Mouse (Mus musculus) MEL (cell line): ENCODE results near the gene Alg12. TPM values are rescaled to one million over a fixed set of nuclear protein-coding genes. Genes with fewer than 3 reads are reported as not detected.

Source experiments
- DNase-seq: peaks from one replicate; pipeline ENCODE4 v3.0.0; 2011; ENCODE audit warnings: low read depth, low spot score
- H3K27ac ChIP-seq: 2 replicates; pipeline ENCODE4 v1.5.1; 2012; ENCODE audit warnings: low read depth, mild to moderate bottlenecking, control low read depth, low read length, moderate library complexity; ENCODE audit not compliant: control insufficient read depth
- H3K27me3 ChIP-seq, 2 experiments: fragments of 150-350 bp in 1 of 2; sonication (generic) in 1 of 2; 2 replicates each; pipeline ENCODE4 v1.6.1; 2012; ENCODE audit warnings: low read length in 2 of 2, mild to moderate bottlenecking in 2 of 2, improper control_type of control experiment in 1 of 2, moderate library complexity in 1 of 2; ENCODE audit not compliant: insufficient read depth in 2 of 2, control insufficient read depth in 1 of 2
- H3K36me3 ChIP-seq, 2 experiments: 2 replicates each; pipeline ENCODE4 v1.6.1; 2012 to 2014; ENCODE audit warnings: low read length in 2 of 2, improper control_type of control experiment in 1 of 2, inconsistent platforms in 1 of 2, mild to moderate bottlenecking in 1 of 2; ENCODE audit not compliant: insufficient read depth in 2 of 2, control insufficient read depth in 1 of 2
- H3K4me1 ChIP-seq, 2 experiments: fragments of 150-350 bp in 1 of 2; sonication (generic) in 1 of 2; 2 replicates each; pipeline ENCODE4 v1.6.1; 2012; ENCODE audit warnings: low read length in 2 of 2, improper control_type of control experiment in 1 of 2, mild to moderate bottlenecking in 1 of 2; ENCODE audit not compliant: insufficient read depth in 2 of 2, control insufficient read depth in 1 of 2
- H3K4me3 ChIP-seq, 2 experiments: fragments of 150-350 bp in 1 of 2; sonication (generic) in 1 of 2; 2 replicates each; pipeline ENCODE4 v1.5.1; 2012; ENCODE audit warnings: low read depth in 2 of 2, low read length in 2 of 2, mild to moderate bottlenecking in 2 of 2, moderate library complexity in 2 of 2, control low read depth in 1 of 2, improper control_type of control experiment in 1 of 2; ENCODE audit not compliant: control insufficient read depth in 1 of 2, insufficient read depth in 1 of 2
- H3K79me2 ChIP-seq: 2 replicates; pipeline ENCODE4 v1.6.1; 2012; ENCODE audit warnings: mild to moderate bottlenecking, low read length, moderate library complexity; ENCODE audit not compliant: control insufficient read depth, poor library complexity, insufficient read depth
- H3K9ac ChIP-seq: 2 replicates; pipeline ENCODE4 v1.6.1; 2012; ENCODE audit warnings: low read depth, mild to moderate bottlenecking, control low read depth, low read length, moderate library complexity; ENCODE audit not compliant: control insufficient read depth, poor library complexity, severe bottlenecking
- H3K9me3 ChIP-seq: fragments of 150-350 bp; sonication (generic); replicated peaks from 2 replicates; pipeline ENCODE4 v1.6.1; 2012; ENCODE audit warnings: mild to moderate bottlenecking, low read length, improper control_type of control experiment, moderate library complexity; ENCODE audit not compliant: insufficient read depth
- CTCF ChIP-seq, 3 experiments: IDR thresholded peaks in 2 of 3; conservative IDR thresholded peaks in 1 of 3; 2 replicates each; pipeline ENCODE4 v1.5.1; 2011 to 2012; ENCODE audit warnings: low read length in 3 of 3, low read depth in 2 of 3, mild to moderate bottlenecking in 2 of 3, improper control_type of control experiment in 1 of 3, inconsistent platforms in 1 of 3, mixed read lengths in 1 of 3, moderate library complexity in 1 of 3; ENCODE audit not compliant: control insufficient read depth in 1 of 3, insufficient read depth in 1 of 3, poor library complexity in 1 of 3, severe bottlenecking in 1 of 3
- ETS1 ChIP-seq: IDR thresholded peaks from 2 replicates; pipeline ENCODE4 v1.6.1; 2012; ENCODE audit warnings: low read depth, mild to moderate bottlenecking, inconsistent platforms, low read length, improper control_type of control experiment, moderate library complexity
- POLR2A ChIP-seq, 2 experiments: IDR thresholded peaks; 2 replicates each; pipeline ENCODE4 v1.6.1; 2011 to 2012; ENCODE audit warnings: low read length in 2 of 2, mild to moderate bottlenecking in 2 of 2, control low read depth in 1 of 2, improper control_type of control experiment in 1 of 2, low read depth in 1 of 2, moderate library complexity in 1 of 2; ENCODE audit not compliant: control insufficient read depth in 1 of 2, insufficient read depth in 1 of 2, poor library complexity in 1 of 2
- POLR2AphosphoS5 ChIP-seq: IDR thresholded peaks from 2 replicates; pipeline ENCODE4 v1.6.1; 2012; ENCODE audit warnings: low read depth, borderline replicate concordance, mild to moderate bottlenecking, inconsistent platforms, low read length, moderate library complexity, mixed read lengths
- SIN3A ChIP-seq: IDR thresholded peaks from 2 replicates; pipeline ENCODE4 v1.6.1; 2012; ENCODE audit warnings: low read length, improper control_type of control experiment, inconsistent platforms
- polyA plus RNA-seq, 2 experiments: library from polyadenylated mRNA; stranded (reverse) in 1 of 2; unstranded in 1 of 2; fragments of >175 nt in 1 of 2; fragments of >200 nt in 1 of 2; gene quantifications; 2 replicates each; pipeline versions ENCODE4 v1.2.1 to v1.2.4; 2012; ENCODE audit warnings: low replicate concordance in 2 of 2, low read depth in 1 of 2; ENCODE audit not compliant: insufficient read length in 2 of 2, insufficient read depth in 1 of 2, missing spikeins in 1 of 2
- total RNA-seq: library from RNA; depleted of rRNA; stranded (reverse); fragments of 300-350 nt; gene quantifications from 2 replicates; pipeline ENCODE4 v1.2.3, GENCODE M21; 2012; rRNA removed

The Alg12 gene
- total and polyA plus RNA-seq, 3 experiments: 13.7 to 18.6 TPM; not detected in 1

GRCm38 (mm10) chr15:88755761-88756160, 63.4 kb downstream of the Alg12 start:
- H3K4me3 ChIP-seq: no peak overlapping the region
- no peaks in the 10 kb centered on the region for H3K27me3 ChIP-seq
- no peak overlapping the region for H3K9ac ChIP-seq
- H3K36me3 ChIP-seq: peaks cover 20 to 24% of the 10 kb centered on the region in 2 experiments
- peaks cover 0 to 16% of the 10 kb centered on the region in 2 experiments; a peak in 2 of 4 replicates for H3K4me1 ChIP-seq
- peaks cover 54% of the 10 kb centered on the region for H3K79me2 ChIP-seq
- TF ChIP-seq CTCF (IDR thresholded peaks at IDR 0.05 in 2 of 3, conservative IDR thresholded peaks at IDR 0.05 in 1 of 3; ENCODE audit: control insufficient read depth in 1 of 3, insufficient read depth in 1 of 3, low read depth in 2 of 3, low read length in 3 of 3, poor library complexity in 1 of 3, severe bottlenecking in 1 of 3) (peak in 1 of 3 experiments; percentile 3; a peak in 1 of 6 replicates), POLR2A (IDR thresholded peaks at IDR 0.05; ENCODE audit: control insufficient read depth in 1 of 2, insufficient read depth in 1 of 2, low read depth in 1 of 2, low read length in 2 of 2, poor library complexity in 1 of 2) (no peak), POLR2AphosphoS5 (peak; percentile 88; the same call in 1 of the 2 replicates), SIN3A (no peak), ETS1 (no peak)
- H3K27ac ChIP-seq: no peak overlapping the region
- H3K9me3 ChIP-seq: no peaks in the 10 kb centered on the region
- DNase-seq: no peak

Other genes starting within 250 kb of the Alg12 start
- not detected in 2 replicates for gene Zdhhc25, start 219.0 kb downstream of the Alg12 start, total RNA-seq
- gene Zdhhc25, start 219.0 kb downstream of the Alg12 start, polyA plus RNA-seq: not detected
- 33.7 and 33.8 TPM in 2 replicates for gene Brd1, start 85.1 kb downstream of the Alg12 start, total RNA-seq
- 10 to 100 TPM; 43.1 to 72.7 TPM for gene Brd1, start 85.1 kb downstream of the Alg12 start, polyA plus RNA-seq
- gene Zbed4, start 67.7 kb downstream of the Alg12 start, total RNA-seq: 57.3 and 57.9 TPM in 2 replicates
- gene Zbed4, start 67.7 kb downstream of the Alg12 start, polyA plus RNA-seq: 10 to 100 TPM in 1 of 2 experiments, not detected in 1; 53.2 TPM
- gene Creld2, start 328 bp upstream of the Alg12 start, total RNA-seq: 121 and 188 TPM in 2 replicates
- gene Creld2, start 328 bp upstream of the Alg12 start, polyA plus RNA-seq: 100 to 1,000 TPM in 1 of 2 experiments, not detected in 1; 118 TPM
- gene Pim3, start 42.9 kb upstream of the Alg12 start, total RNA-seq: 29.5 and 41.6 TPM in 2 replicates
- gene Pim3, start 42.9 kb upstream of the Alg12 start, polyA plus RNA-seq: 10 to 100 TPM in 1 of 2 experiments, not detected in 1; 33.6 TPM
- not detected in 2 replicates for gene Ttll8, start 135.1 kb upstream of the Alg12 start, total RNA-seq
- gene Ttll8, start 135.1 kb upstream of the Alg12 start, polyA plus RNA-seq: not detected
- gene Mlc1, start 159.7 kb upstream of the Alg12 start, total RNA-seq: not detected in 2 replicates
- gene Mlc1, start 159.7 kb upstream of the Alg12 start, polyA plus RNA-seq: not detected
- not detected in 2 replicates for gene Mov10l1, start 163.6 kb upstream of the Alg12 start, total RNA-seq
- gene Mov10l1, start 163.6 kb upstream of the Alg12 start, polyA plus RNA-seq: not detected
- gene Panx2, start 240.4 kb upstream of the Alg12 start, total RNA-seq: not detected in 2 replicates
- gene Panx2, start 240.4 kb upstream of the Alg12 start, polyA plus RNA-seq: not detected